Mouse (Mus musculus) adrenal gland (tissue): ENCODE data around the gene Bspry.

ENCODE experiments used
- intact Hi-C: fragments of 180-260 bp; cut with DNase I; formaldehyde crosslinking; loops from one replicate; pipeline ENCODE4 v1.15.1; 2025

Bspry gene

DNA sequence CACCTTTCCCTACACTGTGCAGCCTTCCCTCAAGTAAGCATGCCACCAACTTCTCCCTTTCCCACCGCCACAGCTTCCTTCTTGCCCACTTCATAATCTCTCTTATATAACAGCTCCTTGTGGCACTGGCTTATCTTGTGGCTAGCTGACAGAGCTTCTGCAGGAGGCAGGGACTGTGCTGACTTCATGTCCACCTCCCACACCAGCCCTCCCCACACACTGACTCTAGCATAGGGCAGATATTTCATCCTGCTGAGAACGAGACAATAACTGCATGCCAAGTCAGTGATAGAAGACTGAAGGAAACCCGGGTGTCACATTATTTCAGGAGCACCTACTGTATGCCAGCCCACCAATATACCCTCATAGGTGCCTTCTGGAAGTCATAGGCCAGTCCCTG is 35.6 kb downstream of the Bspry start:
- intact Hi-C loops, result no loop called here

DNA sequence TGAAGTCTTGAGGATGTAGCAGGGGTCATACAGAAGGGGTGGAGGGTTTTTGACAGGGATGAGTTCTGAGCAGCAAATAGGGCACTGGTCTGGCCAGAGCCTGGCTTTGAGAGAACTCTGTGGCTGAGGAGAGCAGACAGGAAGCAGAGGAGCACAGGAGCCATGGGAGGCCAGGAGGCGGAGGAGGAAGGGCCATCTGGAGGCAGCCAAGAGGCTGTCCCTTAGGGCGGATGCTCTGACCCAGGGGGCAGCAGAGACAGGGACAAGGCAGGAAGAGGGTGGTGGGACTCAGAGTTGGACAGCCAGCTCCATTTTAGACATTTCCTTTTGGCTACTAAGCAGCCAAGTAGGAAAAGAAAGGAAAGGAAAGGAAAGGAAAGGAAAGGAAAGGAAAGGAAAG is 36.2 kb downstream of the Bspry start:
- intact Hi-C loops, result no loop called here

DNA sequence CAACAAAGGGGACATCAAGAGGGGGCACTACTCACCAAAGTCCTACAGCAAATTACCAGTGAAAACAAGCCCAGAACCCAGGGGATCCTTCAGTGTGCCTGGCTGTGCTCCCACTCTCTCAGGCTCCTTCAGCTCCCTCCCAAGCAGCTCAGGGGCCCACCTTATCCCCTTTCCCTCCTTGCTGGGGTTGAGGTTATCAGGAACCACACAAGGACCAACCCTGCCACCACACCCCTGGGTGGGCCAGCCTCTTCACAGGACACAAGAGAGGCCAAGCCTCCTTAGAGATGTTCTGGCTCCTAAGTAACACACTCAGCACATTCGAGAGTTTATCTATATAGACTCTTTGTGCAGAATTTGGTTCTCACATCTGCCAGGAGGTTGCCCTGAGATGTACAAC is 36.7 kb downstream of the Bspry start:
- intact Hi-C loops, result no loop called here

DNA sequence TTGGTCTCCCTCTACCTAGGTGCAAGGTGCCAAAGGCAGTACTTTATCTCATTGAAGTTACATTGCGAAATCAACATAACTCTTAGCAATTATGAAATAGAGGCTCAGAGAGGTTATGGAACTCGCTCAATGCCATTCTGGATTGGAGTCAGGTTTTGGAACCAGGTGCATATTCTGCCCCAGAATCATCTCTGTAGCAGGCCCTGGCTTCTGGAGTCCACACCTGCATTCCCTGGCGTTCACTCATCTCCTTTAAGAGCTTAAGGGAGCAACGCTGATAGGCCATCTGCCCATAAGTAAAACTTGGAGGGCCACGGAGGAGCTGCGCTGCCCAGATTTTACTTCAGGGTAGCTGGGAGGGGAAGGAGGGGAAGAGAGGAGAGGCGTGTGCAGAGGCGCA is 37.2 kb downstream of the Bspry start:
- intact Hi-C loops, result no loop called here

DNA sequence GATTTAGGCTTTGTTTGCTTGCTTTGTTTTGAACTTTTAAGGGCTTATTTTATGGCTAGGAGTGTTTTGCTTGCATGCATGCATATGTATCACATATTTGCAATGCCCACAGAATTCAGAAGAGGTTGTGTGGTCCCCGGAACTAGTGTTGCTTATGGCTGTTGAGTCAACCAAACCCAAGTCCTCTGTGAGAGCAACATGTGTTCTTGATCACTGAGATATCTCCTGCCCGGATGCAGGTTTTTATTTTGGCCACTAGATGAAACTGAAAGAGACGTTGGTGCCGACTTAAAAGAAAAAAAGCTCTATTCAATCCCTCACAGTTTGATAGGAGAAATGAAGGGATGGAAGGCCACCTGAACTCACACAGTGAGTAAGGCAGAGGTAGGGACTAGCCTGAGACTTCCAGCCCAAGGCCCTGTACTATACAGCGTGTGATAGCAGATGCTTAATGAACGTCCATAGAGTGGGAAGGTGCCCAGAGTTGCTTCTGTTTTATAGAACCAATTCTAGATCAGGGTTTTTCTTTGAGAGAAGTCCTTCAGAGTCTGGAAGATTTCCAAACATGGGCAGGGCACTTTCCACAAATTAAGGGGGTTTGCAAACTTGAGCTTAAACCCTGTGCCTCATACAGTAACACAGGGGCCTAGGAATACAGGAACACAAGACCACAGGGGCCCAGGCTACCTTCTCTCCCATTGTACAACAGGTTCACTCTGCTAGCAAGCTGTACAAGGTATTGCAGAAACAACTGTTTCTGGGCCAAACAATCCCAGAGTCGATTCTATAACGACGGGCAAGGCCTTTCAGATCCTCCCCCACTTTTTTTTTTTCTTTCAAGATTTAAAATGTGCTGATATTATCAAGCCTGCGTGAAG is 37.9 kb downstream of the Bspry start:
- intact Hi-C loops, result no loop called here

DNA sequence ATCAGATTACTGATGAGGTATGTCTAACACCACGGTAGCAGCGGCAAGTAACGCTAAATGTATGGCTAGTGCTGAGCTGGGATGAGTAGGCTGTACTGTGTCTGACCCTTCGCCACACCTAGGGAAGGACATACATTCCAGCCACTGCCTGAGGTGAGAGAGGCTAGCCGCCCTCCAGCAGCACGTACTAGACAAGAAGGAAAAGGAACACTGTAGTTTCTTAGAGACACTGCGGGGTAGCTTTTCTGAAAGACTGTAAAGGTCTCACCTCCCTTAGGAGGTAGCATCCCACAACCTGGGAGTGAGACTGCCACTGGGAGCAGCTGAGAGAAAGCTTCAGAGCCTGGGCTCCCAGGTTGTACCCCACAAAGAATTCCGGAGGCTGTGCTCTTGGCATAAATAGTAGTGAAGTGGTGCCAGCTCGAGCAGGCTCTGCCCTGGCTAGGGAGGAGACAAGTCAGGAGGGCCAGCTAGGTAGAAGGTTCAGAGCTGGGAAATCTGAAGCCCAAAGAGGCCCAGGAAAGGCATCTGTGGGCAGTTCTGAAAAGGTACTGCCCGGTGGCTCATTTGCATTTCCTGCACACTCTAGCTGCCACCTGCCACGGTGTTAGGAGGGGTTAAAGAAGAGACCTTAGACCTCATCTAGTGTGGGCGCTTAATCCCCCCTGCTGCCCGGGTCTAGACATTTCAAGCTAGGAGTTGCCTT is 38.7 kb downstream of the Bspry start:
- intact Hi-C loops, result no loop called here

- intact Hi-C loops, result no loop called here
These were observed 39.4 kb downstream of the Bspry start for GRCm38 (mm10) chr4:62519122-62519848.

GRCm38 (mm10) chr4:62519849-62520233 is 40.0 kb downstream of the Bspry start, which contains the start of gene Alad:
Gene Alad (minus strand): TSS chr4:62519918.
- intact Hi-C loops, result loop anchor here (5.0 kb wide), 1 partner anchor 108 kb away; no protein-coding TSS in a partner anchor

GRCm38 (mm10) chr4:62520892-62521400 is 41.1 kb downstream of the Bspry start:
- intact Hi-C loops, result loop anchor here (5.0 kb wide), 1 partner anchor 109 kb away; no protein-coding TSS in a partner anchor

DNA sequence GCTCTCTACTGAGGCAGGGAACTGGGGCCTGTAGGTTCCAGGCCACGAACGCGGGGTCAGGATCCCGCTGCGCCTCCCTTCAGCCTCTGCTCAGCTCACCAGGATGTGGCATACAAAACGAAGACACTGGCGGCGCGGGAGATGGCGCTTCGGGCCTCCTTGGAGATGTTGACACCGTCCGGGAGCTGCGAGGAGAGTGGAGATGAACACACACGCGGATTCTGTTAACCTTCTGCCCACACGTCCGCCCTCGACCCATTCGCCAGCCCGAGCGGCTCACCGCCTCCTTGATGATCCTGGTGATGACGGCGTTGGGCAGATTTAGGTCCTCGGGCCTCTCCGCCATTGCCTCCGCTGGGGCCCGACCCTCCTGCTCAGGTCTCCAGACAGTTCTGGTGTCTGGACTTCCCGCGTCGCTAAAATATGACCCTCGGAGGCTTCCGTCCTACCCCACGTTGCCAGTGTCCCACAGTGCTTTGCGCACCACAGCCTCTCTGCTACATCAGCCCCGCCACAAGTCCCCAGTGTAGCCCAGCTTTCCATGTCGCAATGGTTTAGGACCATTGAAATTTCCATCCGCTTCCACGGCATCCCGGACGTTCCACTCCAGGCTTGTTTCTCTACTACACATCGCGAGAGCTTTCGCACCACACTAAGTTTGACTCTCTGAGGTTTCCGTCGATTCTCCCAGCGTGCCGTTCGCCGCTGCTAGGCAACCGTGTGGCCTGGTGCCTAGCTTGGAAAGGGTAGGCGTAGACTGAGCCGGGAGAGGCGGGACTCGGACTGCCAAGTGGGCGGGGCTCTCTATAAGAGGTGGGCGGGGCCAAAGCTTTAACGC is 45.0 kb downstream of the Bspry start, which contains the start of the genes Pole3 and 4933430I17Rik:
Gene Pole3 (minus strand): TSS at position 418 of the 838 bp plus-strand sequence.
Gene 4933430I17Rik (plus strand): TSS at position 719 of the 838 bp plus-strand sequence.
- intact Hi-C loops, result loop anchor here (5.0 kb wide), 1 partner anchor 113 kb away; no protein-coding TSS in a partner anchor

DNA sequence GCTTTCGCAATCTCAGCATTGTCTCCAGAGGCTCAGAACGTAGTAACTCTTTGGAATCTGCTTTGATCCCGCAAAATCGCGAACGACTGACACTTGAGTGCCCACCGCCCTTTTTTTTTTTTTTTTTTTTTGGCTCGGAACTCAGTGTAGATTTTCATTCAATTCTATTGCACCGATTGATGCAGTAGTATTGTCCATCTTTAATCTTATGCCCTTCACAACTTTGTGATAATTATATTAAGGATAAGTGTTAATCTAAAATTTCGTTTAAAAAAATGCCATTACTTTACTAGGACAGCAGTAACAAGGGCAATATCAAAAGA is 45.6 kb downstream of the Bspry start:
- intact Hi-C loops, result no loop called here

- intact Hi-C loops, result no loop called here
These were observed 46.4 kb downstream of the Bspry start for GRCm38 (mm10) chr4:62526256-62526655.

GRCm38 (mm10) chr4:62527655-62528054 is 47.8 kb downstream of the Bspry start:
- intact Hi-C loops, result no loop called here

GRCm38 (mm10) chr4:62533729-62534128 is 53.9 kb downstream of the Bspry start:
- intact Hi-C loops, result no loop called here

- intact Hi-C loops, result no loop called here
These were observed 61.9 kb downstream of the Bspry start for GRCm38 (mm10) chr4:62541802-62542201.

- intact Hi-C loops, result no loop called here
These were observed 63.9 kb downstream of the Bspry start for GRCm38 (mm10) chr4:62543782-62544181.

- intact Hi-C loops, result no loop called here
These were observed 64.9 kb downstream of the Bspry start for GRCm38 (mm10) chr4:62544801-62545200.
